Mouse (Mus musculus) ES-E14 (cell line): ENCODE measurements at regions not wholly inside any gene's neighbourhood (a gene's known extent, or its start where the extent isn't known, plus 50 kb on each side); places are given as distances from the start of the nearest gene placed in this dataset.

Source experiments
- DNase-seq: peaks from one replicate; pipeline ENCODE4 v3.0.0-alpha.2; 2013; ENCODE audit warnings: low read depth, low spot score
- H3K27ac ChIP-seq: 2 replicates; pipeline ENCODE4 v1.5.1; 2012; ENCODE audit warnings: low read depth, mild to moderate bottlenecking, low read length, moderate library complexity, mixed read lengths; ENCODE audit not compliant: poor library complexity, insufficient read depth, severe bottlenecking
- H3K36me3 ChIP-seq: 2 replicates; pipeline ENCODE4 v1.6.1; 2012; ENCODE audit warnings: mild to moderate bottlenecking, low read length, moderate library complexity, mixed read lengths; ENCODE audit not compliant: control insufficient read depth, poor library complexity, insufficient read depth, severe bottlenecking
- H3K4me1 ChIP-seq, 2 experiments: fragments of 150-350 bp in 1 of 2; sonication (generic) in 1 of 2; 2 replicates each; pipeline ENCODE4 v1.6.1; 2012; ENCODE audit warnings: low read length in 2 of 2, mild to moderate bottlenecking in 1 of 2, mixed read lengths in 1 of 2; ENCODE audit not compliant: control insufficient read depth in 2 of 2, insufficient read depth in 2 of 2, poor library complexity in 1 of 2
- H3K4me3 ChIP-seq, 2 experiments: fragments of 150-350 bp in 1 of 2; sonication (generic) in 1 of 2; 2 replicates each; pipeline ENCODE4 v1.5.1; 2012; ENCODE audit warnings: low read length in 2 of 2, low read depth in 1 of 2, mild to moderate bottlenecking in 1 of 2, mixed read lengths in 1 of 2; ENCODE audit not compliant: insufficient read depth in 1 of 2, poor library complexity in 1 of 2, severe bottlenecking in 1 of 2
- H3K9ac ChIP-seq: 2 replicates; pipeline ENCODE4 v1.6.1; 2012; ENCODE audit warnings: low read depth, mild to moderate bottlenecking, low read length, mixed read lengths; ENCODE audit not compliant: poor library complexity, insufficient read depth, severe bottlenecking
- H3K9me3 ChIP-seq: fragments of 150-350 bp; sonication (generic); 2 replicates; pipeline ENCODE4 v1.6.1; 2012; ENCODE audit warnings: low read depth, mild to moderate bottlenecking, low read length; ENCODE audit not compliant: control insufficient read depth, insufficient read depth
- CHD2 ChIP-seq: IDR thresholded peaks from 2 replicates; pipeline ENCODE4 v1.6.1; 2014; ENCODE audit warnings: mild to moderate bottlenecking, low read depth, low read length, inconsistent platforms
- HCFC1 ChIP-seq: IDR thresholded peaks from 2 replicates; pipeline ENCODE4 v1.6.1; 2012; ENCODE audit warnings: low read length, inconsistent platforms, borderline replicate concordance; ENCODE audit not compliant: insufficient read depth
- MAFK ChIP-seq: IDR thresholded peaks from 2 replicates; pipeline ENCODE4 v1.6.1; 2014; ENCODE audit warnings: mild to moderate bottlenecking, low read depth, low read length, inconsistent platforms; ENCODE audit not compliant: insufficient read depth
- ZC3H11A ChIP-seq: IDR thresholded peaks from 2 replicates; pipeline ENCODE4 v1.6.1; 2012; ENCODE audit warnings: low read depth, mild to moderate bottlenecking, inconsistent platforms, low read length, borderline replicate concordance
- ZNF384 ChIP-seq: IDR thresholded peaks from 2 replicates; pipeline ENCODE4 v1.6.1; 2012; ENCODE audit warnings: low read depth, low read length, inconsistent platforms
- in situ Hi-C, 2 experiments: fragments of 600-800 bp; cut with MboI; formaldehyde crosslinking; loops; one replicate each; pipeline ENCODE4 v1.15.1; 2025; ENCODE audit warnings: low sequenced_read_pairs in 2 of 2, inconsistent platforms in 1 of 2; ENCODE audit not compliant: unreplicated experiment in 2 of 2

- Histone ChIP-seq H3K9ac (no peak overlapping the region), H3K36me3 (no peaks in the 10 kb centered on the region), H3K27ac (no peak overlapping the region), H3K4me3 (no peak overlapping the region), H3K9me3 (no peaks in the 10 kb centered on the region), H3K4me1 (no peaks in the 10 kb centered on the region)
- no peak for TF ChIP-seq ZNF384
- no peak for TF ChIP-seq HCFC1
- no peak for TF ChIP-seq ZC3H11A
- TF ChIP-seq MAFK, result no peak
- TF ChIP-seq CHD2, result no peak
- in situ Hi-C loops, result no loop called here
- no peak for DNase-seq
Measured at GRCm38 (mm10) chr1:125165226-125165625, 270.3 kb downstream of the Actr3 start.

- Histone ChIP-seq H3K27ac (no peak overlapping the region), H3K4me1 (no peaks in the 10 kb centered on the region), H3K9ac (no peak overlapping the region), H3K9me3 (no peaks in the 10 kb centered on the region), H3K4me3 (no peak overlapping the region), H3K36me3 (no peaks in the 10 kb centered on the region)
- DNase-seq, result no peak
- in situ Hi-C loops, result no loop called here
- TF ChIP-seq HCFC1, result no peak
- no peak for TF ChIP-seq MAFK
- TF ChIP-seq ZNF384, result no peak
- no peak for TF ChIP-seq CHD2
Measured at GRCm38 (mm10) chr1:125158481-125158880, 277.0 kb downstream of the Actr3 start.

DNA sequence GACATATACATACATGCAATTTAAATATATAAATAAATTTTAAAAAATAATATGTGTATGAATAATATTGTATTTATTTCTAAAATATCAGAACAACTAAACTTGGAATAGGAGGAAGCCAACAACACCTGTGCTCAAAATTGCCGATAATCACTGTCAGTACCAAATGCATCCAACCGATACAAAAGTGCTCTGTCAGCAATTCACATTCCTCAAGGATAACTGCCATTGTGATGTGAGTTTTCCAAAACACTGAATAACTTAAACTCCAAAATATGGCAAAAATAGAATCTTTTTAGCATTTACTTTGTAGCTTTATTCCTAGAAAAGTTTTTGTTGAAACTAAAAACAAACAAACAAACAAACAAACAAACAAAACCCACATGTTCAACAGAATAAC lies 279.4 kb downstream of the Actr3 start:
- TF ChIP-seq MAFK, result peak; percentile 91
- TF ChIP-seq ZC3H11A, result no peak
- no peaks in the 10 kb centered on the region for H3K36me3 ChIP-seq
- no peak overlapping the region for H3K27ac ChIP-seq
- no peak overlapping the region for H3K4me3 ChIP-seq
- in situ Hi-C loops, result no loop called here
- H3K9ac ChIP-seq, result no peak overlapping the region
- DNase-seq, result no peak
- no peaks in the 10 kb centered on the region for H3K9me3 ChIP-seq
- H3K4me1 ChIP-seq, result no peaks in the 10 kb centered on the region

DNA sequence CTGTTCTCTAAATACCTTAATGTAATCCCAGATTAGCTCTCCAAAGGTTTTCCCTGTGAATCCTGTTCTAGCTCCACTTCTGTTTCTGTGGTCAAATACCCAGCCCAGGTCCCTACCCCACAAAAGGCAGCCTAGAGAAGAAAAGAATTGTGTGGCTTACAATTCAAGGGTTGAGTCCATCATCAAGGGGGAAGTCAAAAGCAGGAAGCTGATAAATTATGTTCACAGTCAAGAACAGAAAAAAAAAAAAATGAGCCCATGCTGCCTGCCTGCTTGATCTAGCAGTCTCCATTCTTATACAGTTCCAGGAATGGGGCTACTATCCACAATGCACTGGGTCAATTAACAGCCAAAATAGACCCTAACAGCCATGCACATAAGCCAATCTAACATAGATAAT lies 285.7 kb downstream of the Actr3 start:
- in situ Hi-C loops, result no loop called here
- no peaks in the 10 kb centered on the region for H3K4me1 ChIP-seq
- H3K4me3 ChIP-seq, result no peak overlapping the region
- no peaks in the 10 kb centered on the region for H3K36me3 ChIP-seq
- TF ChIP-seq CHD2 (no peak), HCFC1 (no peak), MAFK (no peak), ZC3H11A (no peak), ZNF384 (no peak)
- no peak for DNase-seq
- no peak overlapping the region for H3K9ac ChIP-seq
- no peaks in the 10 kb centered on the region for H3K9me3 ChIP-seq
- H3K27ac ChIP-seq, result no peak overlapping the region

DNA sequence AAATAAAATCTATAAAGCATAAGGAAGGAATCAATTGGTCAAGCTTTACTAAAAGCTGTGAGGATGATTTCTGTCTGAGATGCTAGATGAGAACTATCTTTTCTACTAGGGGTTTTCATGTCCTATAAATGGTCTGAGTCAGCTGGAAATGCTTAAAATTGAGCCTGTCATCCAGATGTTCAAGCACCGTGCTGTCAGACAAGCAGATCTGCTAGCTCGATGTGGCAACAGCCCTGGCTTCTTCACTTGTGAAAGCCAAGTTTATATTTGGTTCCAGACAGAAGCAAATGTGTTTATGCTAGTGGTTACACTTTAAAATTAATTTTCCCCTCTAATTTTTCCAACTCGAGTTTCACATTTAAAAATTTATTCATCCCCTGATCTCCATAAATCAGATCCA lies 311.7 kb downstream of the Actr3 start:
- DNase-seq, result no peak

More for the DNA sequence above, 311.7 kb downstream of the Actr3 start:
- in situ Hi-C loops, result no loop called here
- Histone ChIP-seq H3K27ac (no peak overlapping the region), H3K9ac (no peak overlapping the region), H3K4me1 (no peaks in the 10 kb centered on the region), H3K4me3 (no peak overlapping the region), H3K36me3 (no peaks in the 10 kb centered on the region), H3K9me3 (no peaks in the 10 kb centered on the region)
- no peak for TF ChIP-seq CHD2
- TF ChIP-seq MAFK, result no peak
- TF ChIP-seq ZC3H11A, result no peak
- TF ChIP-seq HCFC1, result no peak
- no peak for TF ChIP-seq ZNF384
